Mouse (Mus musculus) stomach, postnatal 0 days (tissue): ENCODE results near the gene Abca13.

Experiments
- CTCF ChIP-seq: IDR thresholded peaks from 2 replicates; pipeline ENCODE4 v1.5.1; 2016; ENCODE audit warnings: antibody characterized with exemption, low read depth, mild to moderate bottlenecking, moderate library complexity
- EP300 ChIP-seq: optimal IDR thresholded peaks from 2 replicates; pipeline ENCODE3; 2016; ENCODE audit warnings: antibody characterized with exemption

GRCm38 (mm10) chr11:9146115-9146514 is 45.6 kb upstream of the Abca13 start:
- no peak for TF ChIP-seq CTCF
- no peak for TF ChIP-seq EP300
